Mouse (Mus musculus) liver, adult 2 months (tissue): ENCODE measurements around the gene Mettl16.

Experiments
- CTCF ChIP-seq: fragments of 200-500 bp; IDR thresholded peaks from 2 replicates; pipeline ENCODE4 v1.5.1; 2011; ENCODE audit warnings: low read depth, low read length, control low read depth
- POLR2A ChIP-seq: fragments of 200-500 bp; IDR thresholded peaks from 2 replicates; pipeline ENCODE4 v1.6.1; 2011; ENCODE audit warnings: low read length, control low read depth; ENCODE audit not compliant: insufficient read depth; ENCODE audit errors: extremely low read depth

GRCm38 (mm10) chr11:74826151-74826550 lies 55.5 kb downstream of the Mettl16 start:
- TF ChIP-seq CTCF (no peak), POLR2A (no peak)
